Mouse (Mus musculus) hindlimb bud, embryonic 11.5 days (tissue): ENCODE measurements around the gene Gm21209.
"Not testable (repeated sequence)": the region's sequence is repeated elsewhere in the genome, so short reads cannot be mapped to it uniquely, and the experiment has no call there.

Experiments
- DNase-seq: peaks from one replicate; pipeline ENCODE4 v3.0.0-alpha.2; 2012; ENCODE audit warnings: low read depth, low spot score; ENCODE audit errors: extremely low spot score

Gm21209 gene

DNA sequence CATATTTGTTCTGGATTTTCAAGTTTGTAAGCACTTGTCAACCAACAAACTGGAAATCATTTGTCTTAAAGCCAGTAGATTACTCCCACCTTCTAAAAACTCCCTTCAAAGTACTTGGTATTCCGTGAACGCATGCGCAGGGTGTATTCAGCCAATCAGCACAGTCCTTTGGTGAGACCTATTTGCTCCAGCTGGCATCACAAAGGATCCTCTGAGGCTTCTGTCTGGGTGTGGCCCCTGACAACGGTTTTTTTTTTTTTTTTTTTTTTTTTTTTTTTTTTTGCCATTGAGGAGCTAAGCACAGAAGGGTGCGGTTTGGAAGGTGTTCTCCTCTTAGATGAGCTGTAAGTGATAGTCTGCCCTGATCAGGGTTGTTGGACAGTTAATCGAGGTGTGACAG lies at the start of gene Gm21209:
TSS of gene Gm21209 (plus strand) at position 301 of the 400 bp plus-strand sequence.
- DNase-seq: not testable (repeated sequence)
